Mouse (Mus musculus): ENCODE measurements around the gene Gm28308. TPM values are rescaled to one million over a fixed set of nuclear protein-coding genes. Genes with fewer than 3 reads are reported as not detected.

Gm28308 gene
- total and polyA plus RNA-seq, 2 experiments from 2014 or later, result 2.2 TPM; not detected in 1

DNA sequence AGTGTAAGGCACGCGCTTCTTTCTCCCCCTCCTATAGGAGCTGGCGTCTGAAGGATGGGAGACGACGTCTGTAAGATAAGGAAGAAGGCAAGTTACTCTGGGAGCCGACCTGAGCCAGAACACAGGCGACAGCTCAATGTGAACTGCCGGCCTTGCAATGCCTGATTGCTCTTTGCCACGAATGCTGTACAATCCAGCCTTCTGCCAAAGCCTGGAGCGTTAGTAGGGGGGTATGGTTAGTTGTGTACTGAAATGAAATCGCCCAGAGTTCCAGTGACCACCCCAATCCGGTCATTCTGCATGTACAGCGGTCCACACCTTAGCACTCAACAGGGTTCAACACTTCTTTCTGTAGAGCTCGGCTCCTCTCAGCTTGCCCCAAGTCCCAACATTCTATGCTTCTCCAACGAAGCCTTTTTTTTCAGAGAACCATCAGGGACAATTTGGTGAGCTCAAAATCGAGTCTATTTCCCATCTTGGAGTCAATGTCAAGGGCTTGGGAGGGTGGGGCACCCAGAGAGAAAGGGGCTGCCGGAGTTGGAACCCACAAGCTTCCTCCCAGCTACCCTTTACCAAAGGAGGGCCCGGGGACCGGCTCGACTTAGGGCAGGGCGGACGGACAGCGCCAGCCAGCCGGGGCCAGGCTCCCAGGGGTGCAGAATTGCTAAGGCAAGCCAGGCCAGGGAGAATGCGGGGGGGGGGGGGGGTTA, 46.1 kb upstream of the Gm28308 start:
- DNase-seq (ENCODE audit: low spot score) (no peak), ATAC-seq (no peak)
- no peak overlapping the region for H3K9ac ChIP-seq (replicated peaks; ENCODE audit: low read length)
- no peaks in the 10 kb centered on the region for H3K4me1 ChIP-seq (ENCODE audit: insufficient read depth, low read length)
- H3K27me3 ChIP-seq (ENCODE audit: insufficient read depth, low read length), result peaks cover 83% of the 10 kb centered on the region
- H3K36me3 ChIP-seq (ENCODE audit: insufficient read depth, low read length), result no peaks in the 10 kb centered on the region
- H3K27ac ChIP-seq, result no peak overlapping the region
- H3K4me2 ChIP-seq (ENCODE audit: low read depth, low read length), result no peak overlapping the region
- no peak for TF ChIP-seq CTCF (IDR thresholded peaks at IDR 0.05; ENCODE audit: low read depth)
- no peaks in the 10 kb centered on the region for H3K9me3 ChIP-seq (ENCODE audit: low read length)
- H3K4me3 ChIP-seq (ENCODE audit: low read length), result no peak overlapping the region
- 1% methylated on average over 24 of the region's 25 CpGs for WGBS

DNA sequence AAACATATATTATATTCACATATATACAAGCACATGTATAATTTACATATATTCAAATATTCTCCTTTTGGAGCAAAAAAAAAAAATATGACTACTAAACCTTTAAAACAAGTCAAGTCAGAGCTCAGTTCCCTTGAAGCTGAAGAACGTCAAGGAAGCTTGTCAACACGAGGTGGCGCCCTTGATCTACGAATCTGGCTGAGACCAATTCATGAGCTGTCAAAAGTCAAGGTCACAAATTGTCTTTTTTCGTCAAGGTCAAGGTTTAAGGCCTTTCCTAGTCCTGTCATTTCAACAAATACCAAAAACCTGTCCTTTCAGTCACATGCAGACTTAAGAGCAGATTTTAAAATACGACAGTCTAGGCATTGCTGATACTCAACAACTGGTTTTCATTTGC, 43.8 kb upstream of the Gm28308 start:
- TF ChIP-seq CTCF (IDR thresholded peaks at IDR 0.05; ENCODE audit: low read depth), result peak; percentile 85
- no peak for ATAC-seq
- Histone ChIP-seq H3K4me3 (ENCODE audit: low read length) (no peak overlapping the region), H3K36me3 (ENCODE audit: insufficient read depth, low read length) (no peaks in the 10 kb centered on the region), H3K9ac (replicated peaks; ENCODE audit: low read length) (no peak overlapping the region), H3K27ac (no peak overlapping the region), H3K4me1 (ENCODE audit: insufficient read depth, low read length) (no peaks in the 10 kb centered on the region), H3K27me3 (ENCODE audit: insufficient read depth, low read length) (peaks cover 83% of the 10 kb centered on the region), H3K4me2 (ENCODE audit: low read depth, low read length) (no peak overlapping the region), H3K9me3 (ENCODE audit: low read length) (no peaks in the 10 kb centered on the region)
- under 1% methylated on average over 6 of the region's 6 CpGs for WGBS
- DNase-seq (ENCODE audit: low spot score), result peak; percentile 89

DNA sequence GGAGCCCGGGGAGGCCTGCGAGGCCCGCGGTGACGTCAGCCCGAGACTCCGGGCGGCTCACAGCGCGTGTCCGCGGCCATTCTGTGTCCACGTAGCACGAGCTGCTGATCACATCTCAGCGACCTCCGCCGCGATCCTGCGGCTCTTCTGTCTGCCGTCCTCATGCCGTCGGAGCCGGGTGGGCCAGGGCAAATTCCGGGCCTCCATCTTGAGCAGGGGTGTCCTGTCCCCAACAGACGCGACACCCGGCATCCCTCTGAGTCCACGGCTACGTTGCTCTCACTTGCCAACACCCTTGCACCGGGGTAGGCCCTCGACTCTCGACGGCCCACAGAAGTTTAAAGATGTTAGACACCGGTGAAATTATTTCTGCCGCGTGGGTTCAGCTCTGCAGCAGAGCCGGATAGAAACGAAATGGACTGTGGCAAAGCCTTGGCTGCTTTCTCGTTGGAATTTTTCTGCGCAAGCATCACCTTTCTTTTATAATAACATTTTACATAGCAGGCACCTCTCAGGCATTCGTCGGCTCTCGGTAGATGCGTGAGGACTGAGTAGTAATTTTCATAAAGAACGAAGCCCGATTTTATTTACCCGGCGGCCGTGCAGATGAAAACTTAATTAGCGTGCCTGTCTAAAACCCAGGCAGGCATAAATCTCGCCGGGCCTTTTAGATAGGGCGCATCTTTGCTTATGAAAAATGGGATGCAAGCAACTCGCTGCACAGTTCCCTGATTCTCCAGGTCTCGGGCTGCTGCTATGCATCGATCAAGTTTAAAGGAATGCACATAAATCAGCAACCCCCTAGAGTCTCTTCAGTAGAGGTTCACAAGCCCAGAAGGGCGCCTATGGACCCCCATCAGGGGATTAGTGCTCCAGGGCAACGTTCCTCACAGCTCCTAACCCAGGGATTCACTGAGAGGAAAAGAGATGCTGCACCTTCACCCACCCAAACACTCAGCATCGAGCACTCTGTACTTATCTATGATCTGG, 40.7 kb upstream of the Gm28308 start:
- no peak for TF ChIP-seq CTCF (IDR thresholded peaks at IDR 0.05; ENCODE audit: low read depth)
- no peak overlapping the region for H3K9ac ChIP-seq (replicated peaks; ENCODE audit: low read length)
- H3K4me3 ChIP-seq (ENCODE audit: low read length), result no peak overlapping the region
- 1% methylated on average over 59 of the region's 59 CpGs for WGBS
- ATAC-seq (no peak), DNase-seq (ENCODE audit: low spot score) (no peak)
- H3K36me3 ChIP-seq (ENCODE audit: insufficient read depth, low read length), result no peaks in the 10 kb centered on the region
- no peaks in the 10 kb centered on the region for H3K9me3 ChIP-seq (ENCODE audit: low read length)
- no peaks in the 10 kb centered on the region for H3K4me1 ChIP-seq (ENCODE audit: insufficient read depth, low read length)
- no peak overlapping the region for H3K4me2 ChIP-seq (ENCODE audit: low read depth, low read length)
- H3K27me3 ChIP-seq (ENCODE audit: insufficient read depth, low read length), result peaks cover 92% of the 10 kb centered on the region
- no peak overlapping the region for H3K27ac ChIP-seq

DNA sequence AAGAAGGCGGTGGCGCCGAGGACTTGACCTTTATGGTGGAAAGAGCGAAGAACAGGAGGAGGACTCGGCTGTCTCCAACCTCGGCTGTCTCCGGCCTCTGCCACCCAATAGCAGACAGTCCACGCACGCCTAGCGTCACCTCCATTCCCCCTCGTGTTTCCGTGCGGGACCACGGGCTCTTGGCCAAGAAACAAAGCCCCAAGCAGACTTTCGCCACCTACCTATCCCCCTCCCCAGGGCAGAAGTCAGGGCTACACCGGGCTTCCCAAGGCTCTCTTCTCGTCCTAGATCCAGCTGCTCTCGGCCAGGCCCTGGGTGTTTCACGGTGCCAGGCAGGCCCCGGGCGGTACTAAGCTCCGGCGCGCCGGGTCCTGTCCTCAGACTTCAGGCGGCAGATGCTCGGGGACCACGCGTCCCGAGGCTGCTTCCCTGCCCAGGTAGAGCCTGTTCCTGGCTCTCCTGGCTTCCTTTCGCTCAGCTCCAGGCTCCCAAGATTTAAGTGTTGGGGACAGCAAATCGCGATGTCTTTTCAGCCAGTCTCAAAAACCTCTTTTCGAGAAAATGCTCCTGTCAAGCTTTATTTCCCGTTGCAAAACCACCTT, 39.7 kb upstream of the Gm28308 start:
- WGBS, result 1% methylated on average over 35 of the region's 35 CpGs
- H3K27ac ChIP-seq, result no peak overlapping the region
- no peak overlapping the region for H3K9ac ChIP-seq (replicated peaks; ENCODE audit: low read length)
- peaks cover 96% of the 10 kb centered on the region for H3K27me3 ChIP-seq (ENCODE audit: insufficient read depth, low read length)
- TF ChIP-seq CTCF (IDR thresholded peaks at IDR 0.05; ENCODE audit: low read depth), result no peak
- H3K4me2 ChIP-seq (ENCODE audit: low read depth, low read length), result no peak overlapping the region
- H3K36me3 ChIP-seq (ENCODE audit: insufficient read depth, low read length), result no peaks in the 10 kb centered on the region
- DNase-seq (ENCODE audit: low spot score) (no peak), ATAC-seq (no peak)
- H3K9me3 ChIP-seq (ENCODE audit: low read length), result no peaks in the 10 kb centered on the region
- H3K4me1 ChIP-seq (ENCODE audit: insufficient read depth, low read length), result no peaks in the 10 kb centered on the region
- no peak overlapping the region for H3K4me3 ChIP-seq (ENCODE audit: low read length)

GRCm38 (mm10) chr6:52252016-52252774, 39.1 kb upstream of the Gm28308 start:
- H3K4me2 ChIP-seq (ENCODE audit: low read depth, low read length), result no peak overlapping the region
- no peaks in the 10 kb centered on the region for H3K9me3 ChIP-seq (ENCODE audit: low read length)
- WGBS, result 3% methylated on average over 24 of the region's 24 CpGs
- peaks cover 96% of the 10 kb centered on the region for H3K27me3 ChIP-seq (ENCODE audit: insufficient read depth, low read length)
- no peaks in the 10 kb centered on the region for H3K4me1 ChIP-seq (ENCODE audit: insufficient read depth, low read length)
- no peak overlapping the region for H3K27ac ChIP-seq
- H3K9ac ChIP-seq (replicated peaks; ENCODE audit: low read length), result no peak overlapping the region
- DNase-seq (ENCODE audit: low spot score), result no peak
- no peaks in the 10 kb centered on the region for H3K36me3 ChIP-seq (ENCODE audit: insufficient read depth, low read length)
- no peak overlapping the region for H3K4me3 ChIP-seq (ENCODE audit: low read length)
- TF ChIP-seq CTCF (IDR thresholded peaks at IDR 0.05; ENCODE audit: low read depth), result no peak
- ATAC-seq, result no peak
